Mouse (Mus musculus): ENCODE data around the gene Mpzl1. TPM values are rescaled to one million over a fixed set of nuclear protein-coding genes. Genes with fewer than 3 reads are reported as not detected.

Gene Mpzl1
- polyA plus RNA-seq, 1 experiment: 20.7 TPM

- no peak for TF ChIP-seq POLR2A (IDR thresholded peaks at IDR 0.05; ENCODE audit: borderline replicate concordance, control insufficient read depth, low read depth, low read length)
- no peak for TF ChIP-seq CTCF (IDR thresholded peaks at IDR 0.05; ENCODE audit: control insufficient read depth, insufficient read depth, low read length)
- H3K4me1 ChIP-seq (ENCODE audit: control insufficient read depth, insufficient read depth, low read length): no peaks in the 10 kb centered on the region; the same call in 1 of the 2 replicates
- H3K4me3 ChIP-seq (replicated peaks; ENCODE audit: control insufficient read depth, low read depth, low read length): no peak overlapping the region
- no peak overlapping the region for H3K27ac ChIP-seq (ENCODE audit: control insufficient read depth, insufficient read depth, low read depth, low read length, poor library complexity)
- WGBS: 49% methylated on average over 6 of the region's 6 CpGs
Measured at GRCm38 (mm10) chr1:165605774-165606173, 28.6 kb downstream of the Mpzl1 start.

GRCm38 (mm10) chr1:165605108-165605507 is 29.2 kb downstream of the Mpzl1 start:
- Histone ChIP-seq H3K4me3 (replicated peaks; ENCODE audit: control insufficient read depth, low read depth, low read length) (no peak overlapping the region), H3K4me1 (ENCODE audit: control insufficient read depth, insufficient read depth, low read length) (no peaks in the 10 kb centered on the region; the same call in 1 of the 2 replicates), H3K27ac (ENCODE audit: control insufficient read depth, insufficient read depth, low read depth, low read length, poor library complexity) (no peak overlapping the region)
- no peak for TF ChIP-seq POLR2A (IDR thresholded peaks at IDR 0.05; ENCODE audit: borderline replicate concordance, control insufficient read depth, low read depth, low read length)
- WGBS: 86% methylated on average over 3 of the region's 3 CpGs

- Histone ChIP-seq H3K4me3 (replicated peaks; ENCODE audit: control insufficient read depth, low read depth, low read length) (no peak overlapping the region), H3K27ac (ENCODE audit: control insufficient read depth, insufficient read depth, low read depth, low read length, poor library complexity) (no peak overlapping the region), H3K4me1 (ENCODE audit: control insufficient read depth, insufficient read depth, low read length) (no peaks in the 10 kb centered on the region)
- TF ChIP-seq CTCF (IDR thresholded peaks at IDR 0.05; ENCODE audit: control insufficient read depth, insufficient read depth, low read length) (no peak), POLR2A (IDR thresholded peaks at IDR 0.05; ENCODE audit: borderline replicate concordance, control insufficient read depth, low read depth, low read length) (no peak)
- WGBS: 17% methylated on average over 8 of the region's 8 CpGs
Measured at GRCm38 (mm10) chr1:165604203-165604602, 30.1 kb downstream of the Mpzl1 start.

GRCm38 (mm10) chr1:165603218-165603617 is 31.1 kb downstream of the Mpzl1 start:
- TF ChIP-seq CTCF (IDR thresholded peaks at IDR 0.05; ENCODE audit: control insufficient read depth, insufficient read depth, low read length): no peak
- no peak for TF ChIP-seq POLR2A (IDR thresholded peaks at IDR 0.05; ENCODE audit: borderline replicate concordance, control insufficient read depth, low read depth, low read length)
- Histone ChIP-seq H3K27ac (ENCODE audit: control insufficient read depth, insufficient read depth, low read depth, low read length, poor library complexity) (no peak overlapping the region), H3K4me3 (replicated peaks; ENCODE audit: control insufficient read depth, low read depth, low read length) (no peak overlapping the region), H3K4me1 (ENCODE audit: control insufficient read depth, insufficient read depth, low read length) (no peaks in the 10 kb centered on the region)
- WGBS: 86% methylated on average over 14 of the region's 14 CpGs

- TF ChIP-seq POLR2A (IDR thresholded peaks at IDR 0.05; ENCODE audit: borderline replicate concordance, control insufficient read depth, low read depth, low read length) (no peak), CTCF (IDR thresholded peaks at IDR 0.05; ENCODE audit: control insufficient read depth, insufficient read depth, low read length) (no peak)
- H3K4me3 ChIP-seq (replicated peaks; ENCODE audit: control insufficient read depth, low read depth, low read length): no peak overlapping the region
- 77% methylated on average over 10 of the region's 10 CpGs for WGBS
Measured at GRCm38 (mm10) chr1:165601775-165602280, 32.5 kb downstream of the Mpzl1 start.

GRCm38 (mm10) chr1:165594699-165595421 is 39.5 kb downstream of the Mpzl1 start:
- WGBS: 88% methylated on average over 15 of the region's 15 CpGs
- no peak overlapping the region for H3K27ac ChIP-seq (ENCODE audit: control insufficient read depth, insufficient read depth, low read depth, low read length, poor library complexity)
- no peak overlapping the region for H3K4me3 ChIP-seq (replicated peaks; ENCODE audit: control insufficient read depth, low read depth, low read length)
- TF ChIP-seq POLR2A (IDR thresholded peaks at IDR 0.05; ENCODE audit: borderline replicate concordance, control insufficient read depth, low read depth, low read length): no peak
- no peak for TF ChIP-seq CTCF (IDR thresholded peaks at IDR 0.05; ENCODE audit: control insufficient read depth, insufficient read depth, low read length)
- H3K4me1 ChIP-seq (ENCODE audit: control insufficient read depth, insufficient read depth, low read length): no peaks in the 10 kb centered on the region

More at GRCm38 (mm10) chr1:165601775-165602280, 32.5 kb downstream of the Mpzl1 start:
- no peak overlapping the region for H3K27ac ChIP-seq (ENCODE audit: control insufficient read depth, insufficient read depth, low read depth, low read length, poor library complexity)
- H3K4me1 ChIP-seq (ENCODE audit: control insufficient read depth, insufficient read depth, low read length): no peaks in the 10 kb centered on the region

GRCm38 (mm10) chr1:165592295-165593082 is 41.8 kb downstream of the Mpzl1 start:
- Histone ChIP-seq H3K4me3 (replicated peaks; ENCODE audit: control insufficient read depth, low read depth, low read length) (no peak overlapping the region), H3K27ac (ENCODE audit: control insufficient read depth, insufficient read depth, low read depth, low read length, poor library complexity) (no peak overlapping the region), H3K4me1 (ENCODE audit: control insufficient read depth, insufficient read depth, low read length) (no peaks in the 10 kb centered on the region; the same call in 1 of the 2 replicates)
- TF ChIP-seq CTCF (IDR thresholded peaks at IDR 0.05; ENCODE audit: control insufficient read depth, insufficient read depth, low read length) (no peak), POLR2A (IDR thresholded peaks at IDR 0.05; ENCODE audit: borderline replicate concordance, control insufficient read depth, low read depth, low read length) (no peak)
- WGBS: 65% methylated on average over 14 of the region's 14 CpGs

GRCm38 (mm10) chr1:165590760-165591159 is 43.6 kb downstream of the Mpzl1 start:
- WGBS: 18% methylated on average over 8 of the region's 8 CpGs
- no peak for TF ChIP-seq POLR2A (IDR thresholded peaks at IDR 0.05; ENCODE audit: borderline replicate concordance, control insufficient read depth, low read depth, low read length)
- TF ChIP-seq CTCF (IDR thresholded peaks at IDR 0.05; ENCODE audit: control insufficient read depth, insufficient read depth, low read length): no peak
- H3K4me3 ChIP-seq (replicated peaks; ENCODE audit: control insufficient read depth, low read depth, low read length): no peak overlapping the region
- H3K27ac ChIP-seq (ENCODE audit: control insufficient read depth, insufficient read depth, low read depth, low read length, poor library complexity): no peak overlapping the region; the same call in 1 of the 2 replicates
- H3K4me1 ChIP-seq (ENCODE audit: control insufficient read depth, insufficient read depth, low read length): no peaks in the 10 kb centered on the region; the same call in 1 of the 2 replicates
